Comparison of ENCODE assay signal across 8 mouse cellular contexts in the genomic region with DNA sequence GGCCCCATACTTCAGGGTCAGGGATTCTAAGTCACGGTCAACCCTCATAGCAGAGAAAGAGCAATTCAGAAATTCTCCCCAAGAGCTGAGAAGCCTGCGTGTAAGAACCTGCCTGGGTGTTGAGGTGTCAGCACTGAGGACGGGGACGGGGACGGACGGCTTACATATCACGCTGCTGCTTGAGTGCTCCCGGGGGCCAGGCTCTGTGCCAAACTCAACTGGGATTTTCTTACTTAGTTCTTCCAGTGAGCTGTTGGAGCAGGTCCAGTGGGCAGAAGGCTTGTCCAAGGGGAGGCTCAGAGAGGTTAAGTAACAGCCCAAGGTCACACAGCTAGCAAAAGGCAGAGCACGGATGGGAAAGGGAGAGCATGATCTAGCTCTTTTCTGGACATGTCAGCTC. TPM values are rescaled to one million over a fixed set of nuclear protein-coding genes. Genes with fewer than 3 reads are reported as not detected.
DNase-seq lines count a peak whose midpoint lies in the region; ATAC-seq and TF ChIP-seq lines count a peak whose summit lies in the region.

No protein-coding gene starts in this region.

- H3K4me3 ChIP-seq in gastrocnemius, adult 2 months: no peak overlapping the region
- H3K4me3 ChIP-seq in ES-E14 (ENCODE audit: insufficient read depth in 1 of 2, low read depth in 1 of 2, low read length in 2 of 2, poor library complexity in 1 of 2, severe bottlenecking in 1 of 2): no peak overlapping the region
- H3K4me3 ChIP-seq in liver, embryonic 11.5 days (ENCODE audit: low read depth, low read length): no peak overlapping the region

- intact Hi-C loops in gastrocnemius, adult 2 months (cut with DNase I): no loop called here
- intact Hi-C loops in gastrocnemius, postnatal 36 days (cut with DNase I): no loop called here

- H3K9ac ChIP-seq in ES-E14 (ENCODE audit: insufficient read depth, low read depth, low read length, poor library complexity, severe bottlenecking): no peak overlapping the region
- peak overlapping the region; percentile 58 for H3K9ac ChIP-seq in liver, embryonic 11.5 days (ENCODE audit: low read depth, low read length)

- H3K9me3 ChIP-seq in ES-E14 (ENCODE audit: control insufficient read depth, insufficient read depth, low read depth, low read length): no peaks in the 10 kb centered on the region
- no peaks in the 10 kb centered on the region for H3K9me3 ChIP-seq in liver, embryonic 11.5 days (ENCODE audit: control insufficient read depth, low read length)

- H3K4me1 ChIP-seq in ES-E14 (ENCODE audit: control insufficient read depth in 2 of 2, insufficient read depth in 2 of 2, low read length in 2 of 2, poor library complexity in 1 of 2): peaks cover 0 to 2% of the 10 kb centered on the region in 2 experiments; a peak in 2 of 4 replicates
- peaks cover 31% of the 10 kb centered on the region for H3K4me1 ChIP-seq in liver, embryonic 11.5 days (replicated peaks; ENCODE audit: control insufficient read depth, insufficient read depth, low read length)

- H3K27me3 ChIP-seq in liver, embryonic 11.5 days (replicated peaks; ENCODE audit: control insufficient read depth, insufficient read depth, low read length): peaks cover 3% of the 10 kb centered on the region; the same call in 1 of the 2 replicates

- peak overlapping the region; percentile 58 for H3K4me2 ChIP-seq in liver, embryonic 11.5 days

- in situ Hi-C loops in ES-E14 (cut with MboI; ENCODE audit: low sequenced_read_pairs in 2 of 2, unreplicated experiment in 2 of 2): no loop called here

- peak; percentile 70 for DNase-seq in gastrocnemius, adult 2 months
- no peak for DNase-seq in gastrocnemius, postnatal 36 days
- no peak for DNase-seq in ES-E14 (ENCODE audit: low read depth, low spot score)
- peak; percentile 43 for DNase-seq in fat pad, adult 2 months (ENCODE audit: extremely low read depth, low read depth, low spot score)
- DNase-seq in liver, embryonic 11.5 days (ENCODE audit: low spot score): no peak
- DNase-seq in embryo, embryonic 10.5 days (ENCODE audit: low spot score): no peak
- DNase-seq in cerebellum, adult 8-10 months: no peak
- no peak for DNase-seq in thymus, postnatal 10 days (ENCODE audit: low spot score in 2 of 2)

- TF ChIP-seq CTCF in gastrocnemius, adult 2 months (IDR thresholded peaks at IDR 0.05): no peak

- peaks cover 64% of the 10 kb centered on the region for H3K36me3 ChIP-seq in ES-E14 (ENCODE audit: control insufficient read depth, insufficient read depth, low read length, poor library complexity, severe bottlenecking)
- H3K36me3 ChIP-seq in liver, embryonic 11.5 days (ENCODE audit: control insufficient read depth, insufficient read depth, low read length): no peaks in the 10 kb centered on the region

- 58% methylated on average over 9 of the region's 9 CpGs for whole genome bisulfite sequencing in liver, embryonic 11.5 days

- peak; percentile 71 for ATAC-seq in liver, embryonic 11.5 days (replicated peaks; ENCODE audit: low FRiP score)

- H3K27ac ChIP-seq in gastrocnemius, adult 2 months: no peak overlapping the region
- peak overlapping the region; percentile 20; the same call in 1 of the 2 replicates for H3K27ac ChIP-seq in ES-E14 (ENCODE audit: insufficient read depth, low read depth, low read length, poor library complexity, severe bottlenecking)
- H3K27ac ChIP-seq in liver, embryonic 11.5 days (ENCODE audit: low read depth, low read length): peak overlapping the region; percentile 93

TF ChIP-seq in ES-E14, 5 proteins besides CTCF, POLR2A, EP300 and RAD21:
- TF ChIP-seq CHD2 (IDR thresholded peaks at IDR 0.05; ENCODE audit: low read depth, low read length) (no peak), ZC3H11A (IDR thresholded peaks at IDR 0.05; ENCODE audit: borderline replicate concordance, low read depth, low read length) (no peak), HCFC1 (IDR thresholded peaks at IDR 0.05; ENCODE audit: borderline replicate concordance, insufficient read depth, low read length) (no peak), ZNF384 (IDR thresholded peaks at IDR 0.05; ENCODE audit: low read depth, low read length) (no peak), MAFK (IDR thresholded peaks at IDR 0.05; ENCODE audit: insufficient read depth, low read depth, low read length) (no peak)

RNA-seq across cellular contexts. Expression of gene Alpl, which starts 44.5 kb away (rescaled TPM):
- total RNA-seq in gastrocnemius, adult 2 months (2021): 10 to 100 TPM; 10.3 to 42.2 TPM
- total RNA-seq in gastrocnemius, postnatal 36 days (2021): 10 to 100 TPM; 14.1 to 15.9 TPM
- 234 and 330 TPM in 2 replicates for total RNA-seq in ES-E14 (2012; rRNA removed)
- 5.7 and 6.1 TPM in 2 replicates for polyA plus RNA-seq in liver, embryonic 11.5 days (2014; fragmentation: Nextera tagmentation; extraction: Ambion mirVana)

Comparison
In these comparisons a context has a peak if more than half of its experiments do, and no peak if none do; other contexts are left out.
1. DNase-seq: peak in gastrocnemius, adult 2 months (single experiment) and fat pad, adult 2 months (single experiment); none in gastrocnemius, postnatal 36 days (0 of 2), ES-E14 (single experiment), liver, embryonic 11.5 days (single experiment), embryo, embryonic 10.5 days (single experiment), cerebellum, adult 8-10 months (single experiment) and thymus, postnatal 10 days (0 of 2).